Mouse (Mus musculus): ENCODE measurements around the gene Snd1. TPM values are rescaled to one million over a fixed set of nuclear protein-coding genes. Genes with fewer than 3 reads are reported as not detected.

Gene Snd1
- polyA plus RNA-seq, 2 experiments = 104 to 120 TPM

- no peak overlapping the region for H3K4me2 ChIP-seq (replicated peaks; ENCODE audit: low read depth, low read length, severe bottlenecking)
- no peak overlapping the region for H3K9ac ChIP-seq (ENCODE audit: low read depth, low read length, severe bottlenecking)
- H3K9me3 ChIP-seq (ENCODE audit: control insufficient read depth, low read length) = no peaks in the 10 kb centered on the region
- ATAC-seq (ENCODE audit: low FRiP score, low read depth) = no peak
- peaks cover 12% of the 10 kb centered on the region for H3K4me1 ChIP-seq (ENCODE audit: control insufficient read depth, insufficient read depth, low read length)
- no peak overlapping the region for H3K4me3 ChIP-seq (replicated peaks; ENCODE audit: low read length)
- H3K27ac ChIP-seq (replicated peaks; ENCODE audit: low read depth, low read length) = no peak overlapping the region
- DNase-seq (ENCODE audit: low spot score) = no peak
- no peak for TF ChIP-seq POLR2A (IDR thresholded peaks at IDR 0.05; ENCODE audit: borderline replicate concordance, extremely low read depth, insufficient read depth, insufficient read length)
- no peaks in the 10 kb centered on the region for H3K36me3 ChIP-seq (ENCODE audit: control insufficient read depth, insufficient read depth, low read length)
- 44% methylated on average over 2 of the region's 2 CpGs for WGBS
- H3K27me3 ChIP-seq (ENCODE audit: control insufficient read depth, insufficient read depth, low read length) = no peaks in the 10 kb centered on the region
Observed at GRCm38 (mm10) chr6:28867516-28868251, 392.7 kb downstream of the Snd1 start.

DNA sequence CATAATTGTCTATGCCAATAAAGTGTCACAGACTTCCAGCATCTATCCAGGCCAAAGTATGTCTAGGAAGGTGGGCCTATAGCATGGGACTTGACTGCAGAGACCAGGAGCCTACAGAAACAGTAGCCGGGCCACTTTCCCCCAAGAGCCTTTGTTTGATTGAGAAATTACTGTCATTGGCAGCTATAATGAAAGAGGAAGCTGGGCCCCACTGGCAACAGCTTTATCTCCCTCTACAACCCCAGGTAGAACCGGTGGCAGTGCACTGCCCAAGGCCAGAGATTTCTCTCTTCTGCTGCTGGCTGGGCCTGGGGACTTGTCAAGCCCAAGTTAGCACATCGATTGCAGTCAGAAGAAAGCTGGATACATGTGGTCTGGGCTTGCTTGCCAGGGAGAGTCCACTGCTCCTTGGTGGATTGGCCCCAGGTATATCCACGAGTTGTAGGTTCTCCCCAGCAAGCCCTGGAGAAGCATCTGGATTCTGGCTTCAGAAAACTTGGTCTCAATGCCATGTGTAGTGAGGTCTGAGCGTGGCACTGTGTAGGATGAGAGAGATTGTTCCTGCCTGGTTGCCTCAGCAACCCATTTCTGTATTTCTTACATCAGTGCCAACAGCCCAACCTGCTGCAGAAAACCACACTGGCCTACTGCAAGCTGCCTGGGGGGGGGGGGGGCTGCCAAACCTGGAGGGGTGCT lies 396.9 kb downstream of the Snd1 start:
- H3K4me3 ChIP-seq (replicated peaks; ENCODE audit: low read length) = no peak overlapping the region
- H3K36me3 ChIP-seq (ENCODE audit: control insufficient read depth, insufficient read depth, low read length) = peaks cover 17% of the 10 kb centered on the region; the same call in 1 of the 2 replicates
- H3K4me1 ChIP-seq (ENCODE audit: control insufficient read depth, insufficient read depth, low read length) = peaks cover 8% of the 10 kb centered on the region; the same call in 1 of the 2 replicates
- H3K4me2 ChIP-seq (replicated peaks; ENCODE audit: low read depth, low read length, severe bottlenecking) = no peak overlapping the region
- no peaks in the 10 kb centered on the region for H3K9me3 ChIP-seq (ENCODE audit: control insufficient read depth, low read length)
- H3K27ac ChIP-seq (replicated peaks; ENCODE audit: low read depth, low read length) = no peak overlapping the region
- DNase-seq (ENCODE audit: low spot score) (no peak), ATAC-seq (ENCODE audit: low FRiP score, low read depth) (no peak)
- WGBS = 86% methylated on average over 5 of the region's 5 CpGs
- TF ChIP-seq POLR2A (IDR thresholded peaks at IDR 0.05; ENCODE audit: borderline replicate concordance, extremely low read depth, insufficient read depth, insufficient read length) = no peak
- no peaks in the 10 kb centered on the region for H3K27me3 ChIP-seq (ENCODE audit: control insufficient read depth, insufficient read depth, low read length)
- no peak overlapping the region for H3K9ac ChIP-seq (ENCODE audit: low read depth, low read length, severe bottlenecking)

GRCm38 (mm10) chr6:28872421-28872795 lies 397.5 kb downstream of the Snd1 start:
- Histone ChIP-seq H3K27ac (replicated peaks; ENCODE audit: low read depth, low read length) (no peak overlapping the region), H3K4me1 (ENCODE audit: control insufficient read depth, insufficient read depth, low read length) (peaks cover 10% of the 10 kb centered on the region; the same call in 1 of the 2 replicates), H3K9me3 (ENCODE audit: control insufficient read depth, low read length) (no peaks in the 10 kb centered on the region), H3K36me3 (ENCODE audit: control insufficient read depth, insufficient read depth, low read length) (peaks cover 20% of the 10 kb centered on the region; the same call in 1 of the 2 replicates), H3K27me3 (ENCODE audit: control insufficient read depth, insufficient read depth, low read length) (no peaks in the 10 kb centered on the region), H3K9ac (ENCODE audit: low read depth, low read length, severe bottlenecking) (no peak overlapping the region), H3K4me3 (replicated peaks; ENCODE audit: low read length) (no peak overlapping the region), H3K4me2 (replicated peaks; ENCODE audit: low read depth, low read length, severe bottlenecking) (no peak overlapping the region)
- TF ChIP-seq POLR2A (IDR thresholded peaks at IDR 0.05; ENCODE audit: borderline replicate concordance, extremely low read depth, insufficient read depth, insufficient read length) = no peak
- 96% methylated on average over 3 of the region's 3 CpGs for WGBS
- no peak for DNase-seq (ENCODE audit: low spot score)
- no peak for ATAC-seq (ENCODE audit: low FRiP score, low read depth)

DNA sequence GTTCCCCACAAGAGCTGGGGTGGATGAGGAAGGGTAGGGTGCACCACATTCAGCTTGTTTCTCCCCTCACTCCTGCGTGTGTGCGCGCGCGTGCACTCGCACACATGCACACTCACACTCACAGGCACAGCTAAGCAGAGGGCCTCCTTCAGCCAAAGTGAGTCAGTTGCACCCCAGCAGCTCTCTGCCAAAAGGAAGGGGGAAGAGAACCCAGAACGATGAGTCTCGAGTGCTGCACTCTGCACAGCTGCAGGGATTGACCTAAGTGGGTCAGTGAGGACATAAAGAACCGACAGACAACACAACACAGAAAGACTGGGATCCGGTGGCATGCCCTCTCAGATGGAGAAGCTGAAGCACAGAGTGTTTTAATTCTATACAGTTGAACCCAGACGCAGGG lies 399.1 kb downstream of the Snd1 start:
- 83% methylated on average over 11 of the region's 11 CpGs for WGBS
- no peaks in the 10 kb centered on the region for H3K9me3 ChIP-seq (ENCODE audit: control insufficient read depth, low read length)
- H3K4me1 ChIP-seq (ENCODE audit: control insufficient read depth, insufficient read depth, low read length) = peaks cover 6% of the 10 kb centered on the region; the same call in 1 of the 2 replicates
- no peaks in the 10 kb centered on the region for H3K27me3 ChIP-seq (ENCODE audit: control insufficient read depth, insufficient read depth, low read length)
- no peak for TF ChIP-seq POLR2A (IDR thresholded peaks at IDR 0.05; ENCODE audit: borderline replicate concordance, extremely low read depth, insufficient read depth, insufficient read length)
- H3K4me3 ChIP-seq (replicated peaks; ENCODE audit: low read length) = no peak overlapping the region
- no peak overlapping the region for H3K27ac ChIP-seq (replicated peaks; ENCODE audit: low read depth, low read length)
- H3K9ac ChIP-seq (ENCODE audit: low read depth, low read length, severe bottlenecking) = no peak overlapping the region
- no peak for DNase-seq (ENCODE audit: low spot score)
- ATAC-seq (ENCODE audit: low FRiP score, low read depth) = no peak
- no peak overlapping the region for H3K4me2 ChIP-seq (replicated peaks; ENCODE audit: low read depth, low read length, severe bottlenecking)
- peaks cover 23% of the 10 kb centered on the region; the same call in 1 of the 2 replicates for H3K36me3 ChIP-seq (ENCODE audit: control insufficient read depth, insufficient read depth, low read length)

DNA sequence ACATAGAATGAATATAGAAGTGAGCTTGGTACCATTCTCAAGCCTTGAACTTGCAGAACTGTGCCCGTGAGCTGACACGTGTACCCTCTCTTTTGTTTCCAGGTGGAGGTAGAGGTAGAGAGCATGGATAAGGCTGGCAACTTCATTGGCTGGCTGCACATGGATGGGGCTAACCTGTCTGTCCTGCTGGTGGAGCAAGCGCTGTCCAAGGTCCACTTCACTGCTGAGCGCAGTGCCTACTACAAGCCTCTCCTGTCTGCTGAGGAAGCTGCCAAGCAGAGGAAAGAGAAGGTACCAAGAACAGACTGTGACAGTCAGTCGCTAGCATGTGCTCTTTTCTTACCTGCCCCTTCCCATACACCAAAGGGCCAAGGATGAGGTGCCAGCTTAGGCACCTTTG lies 399.8 kb downstream of the Snd1 start:
- peaks cover 6% of the 10 kb centered on the region; the same call in 1 of the 2 replicates for H3K4me1 ChIP-seq (ENCODE audit: control insufficient read depth, insufficient read depth, low read length)
- H3K36me3 ChIP-seq (ENCODE audit: control insufficient read depth, insufficient read depth, low read length) = peaks cover 24% of the 10 kb centered on the region; the same call in 1 of the 2 replicates
- ATAC-seq (ENCODE audit: low FRiP score, low read depth) (no peak), DNase-seq (ENCODE audit: low spot score) (no peak)
- H3K4me3 ChIP-seq (replicated peaks; ENCODE audit: low read length) = no peak overlapping the region
- no peak overlapping the region for H3K9ac ChIP-seq (ENCODE audit: low read depth, low read length, severe bottlenecking)
- H3K27me3 ChIP-seq (ENCODE audit: control insufficient read depth, insufficient read depth, low read length) = no peaks in the 10 kb centered on the region
- TF ChIP-seq POLR2A (IDR thresholded peaks at IDR 0.05; ENCODE audit: borderline replicate concordance, extremely low read depth, insufficient read depth, insufficient read length) = no peak
- no peaks in the 10 kb centered on the region for H3K9me3 ChIP-seq (ENCODE audit: control insufficient read depth, low read length)
- no peak overlapping the region for H3K4me2 ChIP-seq (replicated peaks; ENCODE audit: low read depth, low read length, severe bottlenecking)
- 88% methylated on average over 5 of the region's 5 CpGs for WGBS
- no peak overlapping the region for H3K27ac ChIP-seq (replicated peaks; ENCODE audit: low read depth, low read length)
